Mouse (Mus musculus): ENCODE data around the gene Car10.

DNA sequence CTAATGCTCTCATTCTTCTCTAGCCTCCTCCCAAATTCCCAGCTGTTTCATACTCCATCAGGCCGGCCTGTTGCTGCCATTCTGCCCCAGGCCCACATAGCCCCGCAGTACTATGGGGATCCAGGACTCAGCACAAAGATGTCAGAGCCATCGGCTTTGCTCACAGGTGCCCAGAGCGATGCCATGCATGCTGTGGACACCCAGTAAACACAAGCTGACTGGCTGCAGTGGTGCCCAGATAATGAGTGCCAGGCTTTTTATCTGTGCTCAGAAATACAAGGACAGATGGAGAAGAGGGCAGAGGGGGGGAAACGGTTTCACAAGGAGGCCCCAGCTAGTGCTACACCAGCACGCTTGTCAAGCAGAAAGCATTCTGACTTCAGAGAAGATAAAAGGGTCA is 417.7 kb downstream of the Car10 start:
- TF ChIP-seq CTCF (IDR thresholded peaks at IDR 0.05; ENCODE audit: low read depth) (no peak), EP300 (optimal IDR thresholded peaks at IDR 0.05) (no peak)
